Mouse (Mus musculus) hindbrain, embryonic 14.5 days (tissue): ENCODE results near the gene Tnip1. TPM values are rescaled to one million over a fixed set of nuclear protein-coding genes. Genes with fewer than 3 reads are reported as not detected.

Experiments used
- ATAC-seq: fragments of 200-750 bp; cut with Nextera tagmentation; 2 replicates; pipeline ENCODE4 v1.8.0; 2017; ENCODE audit warnings: moderate number of reproducible peaks, mild to moderate bottlenecking, moderate TSS enrichment, moderate library complexity; ENCODE audit not compliant: low FRiP score
- DNase-seq: peaks from one replicate; pipeline ENCODE4 v3.0.0-alpha.2; 2015; ENCODE audit warnings: low spot score
- H3K27ac ChIP-seq: fragments of 300-500 bp; sonication (generic); 2 replicates; pipeline ENCODE4 v1.5.1; 2014; ENCODE audit warnings: mild to moderate bottlenecking, moderate library complexity
- H3K27me3 ChIP-seq: fragments of 300-500 bp; sonication (generic); 2 replicates; pipeline ENCODE4 v1.6.1; 2014; ENCODE audit warnings: mild to moderate bottlenecking, low read length, mixed read lengths; ENCODE audit not compliant: control insufficient read depth, insufficient read depth
- H3K36me3 ChIP-seq: fragments of 300-500 bp; sonication (generic); replicated peaks from 2 replicates; pipeline ENCODE4 v1.6.1; 2014; ENCODE audit not compliant: control insufficient read depth, insufficient read depth
- H3K4me1 ChIP-seq: fragments of 300-500 bp; sonication (generic); replicated peaks from 2 replicates; pipeline ENCODE4 v1.6.1; 2014; ENCODE audit warnings: antibody characterized with exemption, low read length, mixed read lengths; ENCODE audit not compliant: control insufficient read depth, insufficient read depth
- H3K4me2 ChIP-seq: fragments of 300-500 bp; sonication (generic); replicated peaks from 2 replicates; pipeline ENCODE4 v1.6.1; 2014; ENCODE audit warnings: mild to moderate bottlenecking, moderate library complexity
- H3K4me3 ChIP-seq: fragments of 300-500 bp; sonication (generic); replicated peaks from 2 replicates; pipeline ENCODE4 v1.5.1; 2014; ENCODE audit warnings: mild to moderate bottlenecking, low read length
- H3K9ac ChIP-seq: fragments of 300-500 bp; sonication (generic); 2 replicates; pipeline ENCODE4 v1.6.1; 2014
- H3K9me3 ChIP-seq: fragments of 300-500 bp; sonication (generic); 2 replicates; pipeline ENCODE4 v1.6.1; 2016; ENCODE audit warnings: low read length; ENCODE audit not compliant: control insufficient read depth
- WGBS: fragments of 180-500 bp; shearing (Covaris S2); extraction: QIAGEN DNeasy Blood & Tissue Kit; methylation state at CpG from one replicate; pipeline ENCODE4 v1.1.7; 2014; 5-methylcytosine and 5-hydroxymethylcytosine counted together
- polyA plus RNA-seq: library from polyadenylated mRNA; unstranded; fragments of >200 nt; fragmentation: Nextera tagmentation; extraction: Ambion mirVana; gene quantifications from 2 replicates; pipeline ENCODE4 v1.2.1, GENCODE M21; 2014

Tnip1 gene
- 15.8 and 17.0 TPM in 2 replicates for polyA plus RNA-seq

DNA sequence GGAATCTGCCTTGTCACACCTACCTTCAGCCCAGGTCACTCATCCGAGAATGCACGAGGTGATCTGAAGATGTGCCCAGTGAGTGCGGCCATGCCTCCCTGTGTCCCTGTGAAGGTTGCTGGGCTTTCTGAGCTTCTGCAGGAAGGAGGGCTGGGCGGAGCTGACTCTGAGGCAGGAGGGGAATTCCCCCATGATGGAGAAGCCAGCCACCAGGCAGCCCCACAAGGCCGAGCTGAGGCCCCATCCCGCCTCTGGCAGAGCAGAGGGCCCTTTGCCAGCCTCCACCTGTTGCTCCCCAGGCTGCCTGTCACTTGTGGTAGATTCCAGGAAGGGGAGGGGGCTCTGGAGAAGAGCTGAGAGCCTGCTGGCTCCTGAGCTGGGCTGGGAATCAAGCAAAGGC, at the start of gene Tnip1:
TSS of gene Tnip1 (minus strand) at position 108 of the 400 bp plus-strand sequence.
- H3K9me3 ChIP-seq: no peaks in the 10 kb centered on the region
- no peak within 1 kb of the TSS for H3K4me2 ChIP-seq
- DNase-seq (no peak), ATAC-seq (no peak)
- WGBS: 43% methylated on average over 6 of the region's 6 CpGs
- H3K9ac ChIP-seq: no peak within 1 kb of the TSS
- no peaks in the 10 kb centered on the region for H3K4me1 ChIP-seq
- H3K27me3 ChIP-seq: no peaks in the 10 kb centered on the region
- H3K27ac ChIP-seq: no peak within 1 kb of the TSS
- H3K36me3 ChIP-seq: no peaks in the 10 kb centered on the region
- no peak within 1 kb of the TSS for H3K4me3 ChIP-seq

DNA sequence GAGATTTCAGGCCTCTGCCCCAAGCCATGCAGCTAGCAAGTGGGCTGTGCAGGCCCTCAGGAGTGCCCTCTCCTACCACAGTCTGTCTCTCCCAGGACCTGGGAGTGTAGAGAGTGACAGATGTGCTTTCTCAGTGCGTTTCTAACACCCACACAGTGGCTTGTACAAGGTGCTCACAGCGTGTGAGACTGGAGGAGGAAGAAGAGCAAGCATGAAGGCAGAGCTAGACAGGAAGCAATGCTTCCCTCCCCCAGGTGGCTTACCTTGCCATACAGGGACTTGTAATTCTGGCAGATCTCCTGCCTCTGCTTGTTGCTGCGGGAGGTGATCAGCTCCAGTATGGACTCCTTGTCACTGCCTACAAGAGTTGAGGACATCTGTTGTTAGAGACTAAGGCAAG, 48.7 kb upstream of the Tnip1 start:
- no peak overlapping the region for H3K4me2 ChIP-seq
- H3K27ac ChIP-seq: no peak overlapping the region
- ATAC-seq (no peak), DNase-seq (no peak)
- peaks cover 28% of the 10 kb centered on the region for H3K36me3 ChIP-seq
- no peaks in the 10 kb centered on the region for H3K27me3 ChIP-seq
- H3K4me3 ChIP-seq: no peak overlapping the region
- 83% methylated on average over 3 of the region's 3 CpGs for WGBS
- peaks cover 12% of the 10 kb centered on the region; the same call in 1 of the 2 replicates for H3K4me1 ChIP-seq
- no peaks in the 10 kb centered on the region for H3K9me3 ChIP-seq
- H3K9ac ChIP-seq: no peak overlapping the region

DNA sequence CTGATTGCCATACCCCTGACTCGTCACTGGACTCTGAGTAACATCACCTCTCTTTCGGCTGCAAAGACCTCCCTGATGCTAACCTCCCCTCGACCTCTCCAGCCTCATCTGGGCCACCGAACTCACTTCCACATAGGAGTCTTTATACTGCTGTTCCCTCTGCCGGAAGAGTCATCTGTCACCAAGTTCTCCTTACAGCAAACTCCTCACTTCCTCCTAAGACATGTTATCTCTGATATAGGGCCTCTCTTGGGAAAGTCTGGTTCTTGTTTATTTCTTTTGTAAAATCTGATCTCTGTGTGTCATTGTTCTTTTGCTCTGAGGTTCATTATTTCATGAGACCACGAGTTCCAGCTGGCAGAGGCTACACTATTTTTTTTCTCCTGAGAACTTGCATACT, 45.5 kb upstream of the Tnip1 start:
- no peak overlapping the region for H3K4me3 ChIP-seq
- DNase-seq (no peak), ATAC-seq (no peak)
- no peaks in the 10 kb centered on the region for H3K27me3 ChIP-seq
- WGBS: 88% methylated on average over 6 of the region's 6 CpGs
- H3K9me3 ChIP-seq: no peaks in the 10 kb centered on the region
- H3K27ac ChIP-seq: no peak overlapping the region
- H3K4me1 ChIP-seq: no peaks in the 10 kb centered on the region
- peaks cover 28% of the 10 kb centered on the region for H3K36me3 ChIP-seq
- H3K4me2 ChIP-seq: no peak overlapping the region
- no peak overlapping the region for H3K9ac ChIP-seq

DNA sequence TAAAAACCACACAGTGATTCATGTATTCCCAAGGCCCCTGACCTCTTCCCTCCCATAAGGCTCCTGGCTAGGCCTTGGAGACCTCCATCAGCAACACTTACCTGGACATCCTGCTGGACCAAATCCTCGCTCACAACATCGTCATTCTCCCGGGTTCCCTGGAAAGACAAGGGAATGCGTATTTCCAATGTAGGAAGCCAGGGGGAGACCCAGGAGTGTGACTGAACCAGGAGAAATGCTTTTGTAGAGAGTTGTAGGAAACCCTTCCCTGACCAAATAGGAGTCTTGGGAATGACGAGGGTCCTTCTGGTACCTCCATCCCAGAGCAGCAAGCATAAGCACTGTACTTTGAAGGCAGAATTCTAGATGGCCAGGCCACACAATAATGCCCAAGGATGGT, 43.0 kb upstream of the Tnip1 start:
- Histone ChIP-seq H3K9me3 (no peaks in the 10 kb centered on the region; the same call in 1 of the 2 replicates), H3K4me1 (no peaks in the 10 kb centered on the region), H3K4me2 (no peak overlapping the region), H3K4me3 (no peak overlapping the region), H3K36me3 (peaks cover 24% of the 10 kb centered on the region), H3K27me3 (no peaks in the 10 kb centered on the region), H3K27ac (no peak overlapping the region), H3K9ac (no peak overlapping the region)
- no peak for ATAC-seq
- WGBS: 86% methylated on average over 5 of the region's 5 CpGs
- DNase-seq: no peak

DNA sequence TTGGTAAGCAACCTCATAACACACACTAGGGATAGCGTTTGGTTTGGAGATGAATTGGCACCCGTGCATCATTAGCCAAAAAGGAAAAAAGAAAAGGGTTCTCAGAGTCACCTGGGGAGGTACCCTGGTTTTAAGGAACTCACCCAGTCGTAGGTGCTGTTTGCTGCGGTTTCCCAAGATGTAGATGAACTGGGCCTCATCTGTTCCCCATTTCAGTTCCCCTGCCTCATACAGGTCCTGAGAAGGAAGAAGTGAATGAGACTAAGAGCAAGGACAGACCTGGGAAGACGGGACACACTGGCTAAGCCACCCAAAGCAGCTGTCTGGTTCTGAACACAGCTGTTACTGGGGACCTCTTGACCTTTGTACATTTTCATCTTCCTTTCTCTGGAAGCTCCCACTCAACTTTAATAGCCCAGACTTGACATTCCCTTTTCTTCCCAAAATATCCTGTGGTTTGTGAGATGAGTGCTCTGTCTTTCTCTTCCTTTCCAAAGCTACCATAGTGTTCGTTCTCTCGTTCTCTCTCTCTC, 42.3 kb upstream of the Tnip1 start:
- no peak for ATAC-seq

DNA sequence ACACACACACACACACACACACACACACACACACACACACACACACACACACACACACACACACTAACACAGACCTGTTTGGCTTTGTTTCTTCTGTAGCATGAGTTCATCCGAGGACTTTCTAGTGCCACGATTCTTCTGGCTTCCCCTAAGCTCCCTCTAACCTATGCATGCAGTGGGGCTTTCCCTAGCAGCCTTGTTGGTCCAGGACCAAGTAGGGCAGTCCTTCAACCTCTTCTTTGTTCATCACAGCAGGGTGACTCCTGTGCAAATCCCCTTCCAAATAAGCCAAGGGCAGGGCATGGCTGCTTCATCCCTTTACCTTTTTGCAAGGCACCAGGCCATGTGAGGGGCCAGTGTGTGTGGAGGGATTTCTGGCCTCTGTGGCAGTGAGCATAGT, 36.0 kb upstream of the Tnip1 start:
- Histone ChIP-seq H3K27ac (no peak overlapping the region), H3K9me3 (no peaks in the 10 kb centered on the region; the same call in 1 of the 2 replicates), H3K4me3 (no peak overlapping the region), H3K4me1 (no peaks in the 10 kb centered on the region), H3K36me3 (peaks cover 6% of the 10 kb centered on the region), H3K4me2 (no peak overlapping the region), H3K9ac (no peak overlapping the region), H3K27me3 (no peaks in the 10 kb centered on the region)
- WGBS: 82% methylated on average over 2 of the region's 2 CpGs
- ATAC-seq (no peak), DNase-seq (no peak)

More for the DNA sequence above, 42.3 kb upstream of the Tnip1 start:
- Histone ChIP-seq H3K27me3 (no peaks in the 10 kb centered on the region), H3K4me1 (no peaks in the 10 kb centered on the region), H3K27ac (no peak overlapping the region), H3K4me2 (no peak overlapping the region), H3K4me3 (no peak overlapping the region), H3K9me3 (no peaks in the 10 kb centered on the region; the same call in 1 of the 2 replicates), H3K9ac (no peak overlapping the region), H3K36me3 (peaks cover 19% of the 10 kb centered on the region)
- no peak for DNase-seq
- WGBS: 82% methylated on average over 7 of the region's 7 CpGs

DNA sequence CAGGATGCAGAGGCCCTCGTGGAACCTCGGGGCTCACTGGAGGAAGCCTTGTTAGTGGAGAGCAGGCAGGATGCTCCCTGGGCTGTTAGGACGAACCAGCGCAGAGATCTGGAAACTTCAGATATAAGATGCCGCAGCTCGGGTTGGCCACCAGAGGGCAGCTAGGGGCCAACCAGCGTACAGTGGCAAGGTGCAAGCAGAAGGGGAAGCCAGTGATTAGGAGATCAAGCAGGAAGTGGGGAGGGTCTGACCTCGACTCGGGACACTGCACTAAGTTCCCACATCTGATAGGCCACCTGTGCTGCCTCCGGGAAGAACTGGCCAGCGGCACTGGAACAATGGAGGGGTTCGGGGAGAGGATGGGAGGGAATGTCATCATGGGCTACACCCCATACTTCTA, 35.6 kb upstream of the Tnip1 start:
- ATAC-seq: peak; percentile 62; the same call in 1 of the 2 replicates
- H3K9ac ChIP-seq: no peak overlapping the region
- DNase-seq: peak; percentile 74

DNA sequence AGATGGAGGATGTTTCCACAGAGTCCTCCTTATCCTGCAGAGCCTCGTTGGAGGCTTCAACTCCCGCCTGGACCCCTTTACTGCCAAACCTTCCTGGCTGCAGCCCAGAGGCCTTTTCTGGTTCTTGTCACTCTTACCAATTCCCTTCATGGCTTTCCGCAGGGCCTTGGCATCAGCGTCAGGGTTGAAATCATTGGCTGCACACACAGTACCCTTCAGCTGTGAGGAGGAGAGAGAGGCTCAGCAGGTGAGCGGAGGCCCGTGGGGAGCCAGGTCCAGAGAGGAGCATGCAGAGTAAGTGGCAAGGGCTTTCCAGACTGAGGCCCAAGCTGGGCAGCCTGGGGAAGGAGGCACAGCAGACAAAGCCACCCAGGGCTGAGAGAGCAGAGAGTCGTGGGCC, 33.5 kb upstream of the Tnip1 start:
- Histone ChIP-seq H3K9ac (no peak overlapping the region), H3K27ac (no peak overlapping the region), H3K9me3 (no peaks in the 10 kb centered on the region; the same call in 1 of the 2 replicates), H3K36me3 (peaks cover 6% of the 10 kb centered on the region), H3K27me3 (no peaks in the 10 kb centered on the region), H3K4me1 (no peaks in the 10 kb centered on the region), H3K4me2 (no peak overlapping the region), H3K4me3 (no peak overlapping the region)
- WGBS: 65% methylated on average over 7 of the region's 7 CpGs
- no peak for ATAC-seq
- DNase-seq: no peak

More for the DNA sequence above, 35.6 kb upstream of the Tnip1 start:
- H3K27me3 ChIP-seq: no peaks in the 10 kb centered on the region
- no peaks in the 10 kb centered on the region; the same call in 1 of the 2 replicates for H3K9me3 ChIP-seq
- no peaks in the 10 kb centered on the region for H3K4me1 ChIP-seq
- no peak overlapping the region for H3K27ac ChIP-seq
- peaks cover 6% of the 10 kb centered on the region for H3K36me3 ChIP-seq
- no peak overlapping the region for H3K4me3 ChIP-seq
- WGBS: 8% methylated on average over 12 of the region's 12 CpGs
- H3K4me2 ChIP-seq: no peak overlapping the region

DNA sequence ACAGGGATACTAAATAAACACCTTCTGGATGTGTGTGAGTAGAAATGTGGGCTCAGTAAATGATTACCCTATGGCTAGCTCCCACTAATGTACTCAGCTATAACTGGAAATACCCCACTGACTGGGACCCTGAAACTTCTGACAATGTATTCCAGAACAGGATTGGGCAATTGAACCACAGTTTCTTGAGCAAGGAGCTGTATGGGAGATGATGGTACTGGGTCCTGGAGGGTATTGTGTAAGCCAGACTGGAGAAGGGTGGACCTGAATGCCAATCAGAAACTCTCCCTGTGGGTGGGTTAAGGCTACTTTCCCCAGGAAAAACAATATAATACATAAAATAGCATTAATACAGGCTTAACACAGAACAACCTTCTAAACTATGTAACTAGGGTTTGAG, 27.2 kb upstream of the Tnip1 start:
- DNase-seq (no peak), ATAC-seq (no peak)
- Histone ChIP-seq H3K27ac (no peak overlapping the region), H3K9me3 (no peaks in the 10 kb centered on the region), H3K36me3 (no peaks in the 10 kb centered on the region; the same call in 1 of the 2 replicates), H3K4me2 (no peak overlapping the region), H3K4me1 (no peaks in the 10 kb centered on the region), H3K9ac (no peak overlapping the region), H3K27me3 (no peaks in the 10 kb centered on the region), H3K4me3 (no peak overlapping the region)
